Mouse (Mus musculus) kidney, adult 2 months (tissue): ENCODE measurements around the gene D5Ertd579e.
A peak's percentile ranks its signal among the peaks of the same experiment; 100 is the strongest.

Experiments used
- CTCF ChIP-seq: fragments of 200-500 bp; conservative IDR thresholded peaks from 2 replicates; pipeline ENCODE4 v1.5.1; 2011; ENCODE audit warnings: low read depth, mild to moderate bottlenecking, control low read depth, low read length, moderate library complexity, mixed read lengths; ENCODE audit not compliant: insufficient read depth, insufficient read length
- POLR2A ChIP-seq: fragments of 200-500 bp; IDR thresholded peaks from one replicate; pipeline ENCODE4 v1.6.1; 2011; ENCODE audit warnings: low read depth, low read length, control low read depth

DNA sequence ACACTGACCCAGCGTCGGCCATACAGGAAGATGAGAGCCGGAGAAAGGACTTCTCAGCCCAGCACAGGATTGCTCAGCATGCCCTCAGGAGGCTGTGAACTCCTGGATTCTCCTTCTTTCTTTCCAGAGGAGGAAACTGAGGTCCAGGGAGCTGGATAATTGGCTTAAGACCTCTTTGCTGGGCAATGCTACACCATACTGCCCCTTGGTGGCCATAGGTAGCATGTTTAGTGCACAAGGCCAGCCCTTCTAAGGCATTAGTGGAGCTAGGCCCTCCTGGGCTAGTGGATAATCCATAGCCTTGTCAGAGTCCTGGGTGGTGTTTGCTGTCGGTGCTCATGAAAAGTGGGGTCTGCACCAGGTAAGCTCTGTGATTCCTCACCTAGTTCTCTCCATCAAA lies 44.0 kb upstream of the D5Ertd579e start:
- peak; percentile 80 for TF ChIP-seq CTCF
- no peak for TF ChIP-seq POLR2A
